Mouse (Mus musculus): ENCODE measurements around the gene Coa3. TPM values are rescaled to one million over a fixed set of nuclear protein-coding genes. Genes with fewer than 3 reads are reported as not detected.

Gene Coa3
- total RNA-seq, 2 experiments from 2014 or later, result 95.5 to 108 TPM

DNA sequence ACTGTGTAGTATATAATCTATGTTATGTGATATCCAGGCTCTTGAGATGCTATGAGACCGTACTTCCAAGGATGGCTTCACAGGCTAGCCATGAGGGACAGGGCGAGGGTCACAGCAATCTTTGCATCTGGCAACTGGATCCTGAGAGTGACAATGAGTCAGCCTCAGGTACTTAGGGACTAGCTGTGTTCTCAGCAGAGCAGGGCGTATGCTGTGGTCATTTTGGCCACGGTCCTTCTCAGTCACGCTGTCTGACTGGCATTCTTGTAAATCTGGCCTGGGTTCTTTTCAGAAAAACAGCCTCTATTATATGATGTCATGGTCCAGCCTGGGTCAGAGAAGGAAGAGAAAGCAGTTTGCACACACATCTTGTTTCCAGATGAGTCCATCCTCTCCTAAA is 42.1 kb downstream of the Coa3 start:
- TF ChIP-seq CTCF (conservative IDR thresholded peaks at IDR 0.05), result no peak
- H3K4me3 ChIP-seq, result no peak overlapping the region
- DNase-seq (ENCODE audit: low spot score in 2 of 2), result no peak
- H3K27ac ChIP-seq, result no peak overlapping the region

DNA sequence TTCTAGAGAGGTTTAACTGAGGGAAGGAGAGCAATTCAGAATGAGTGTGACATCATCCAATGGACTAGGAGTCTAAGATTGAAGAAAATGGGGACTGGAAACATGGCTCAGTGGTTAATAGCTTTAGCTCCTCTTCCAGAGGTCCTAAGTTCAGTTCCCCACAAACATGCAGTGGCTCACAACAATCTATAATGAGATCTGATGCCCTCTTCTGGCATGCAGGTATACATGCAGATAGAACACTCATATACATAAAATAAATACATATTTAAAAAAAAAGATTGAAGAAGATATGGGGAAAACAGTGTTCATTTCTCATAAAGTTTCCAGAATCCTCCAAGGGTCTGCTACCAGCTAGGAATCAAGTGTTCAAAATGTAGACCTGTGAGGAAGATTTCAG is 43.5 kb downstream of the Coa3 start:
- TF ChIP-seq CTCF (conservative IDR thresholded peaks at IDR 0.05), result peak; percentile 51
- no peak for DNase-seq (ENCODE audit: low spot score in 2 of 2)
- no peak overlapping the region for H3K27ac ChIP-seq
- no peak overlapping the region for H3K4me3 ChIP-seq

DNA sequence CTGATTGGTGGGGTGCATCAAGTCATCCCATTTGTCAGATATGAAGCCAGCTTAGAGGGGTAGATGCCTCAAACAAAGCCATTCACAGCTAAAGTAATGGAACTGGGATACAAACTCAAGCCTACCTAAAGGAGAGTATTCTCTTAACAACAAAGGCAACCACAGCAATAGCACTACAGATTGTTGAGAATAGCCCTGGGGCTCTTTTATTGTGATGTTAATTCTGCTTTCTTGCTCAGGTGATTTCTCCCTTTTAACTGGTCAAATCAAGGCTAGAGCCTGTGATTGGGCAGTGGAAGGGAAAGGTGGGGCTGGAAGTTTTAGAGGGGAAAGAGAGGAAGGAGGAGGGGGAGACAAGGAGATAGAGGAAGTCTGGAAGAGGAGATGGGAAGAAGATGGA is 44.8 kb downstream of the Coa3 start:
- Histone ChIP-seq H3K27ac (no peak overlapping the region), H3K4me3 (no peak overlapping the region)
- DNase-seq (ENCODE audit: low spot score in 2 of 2), result no peak
- no peak for TF ChIP-seq CTCF (conservative IDR thresholded peaks at IDR 0.05)

DNA sequence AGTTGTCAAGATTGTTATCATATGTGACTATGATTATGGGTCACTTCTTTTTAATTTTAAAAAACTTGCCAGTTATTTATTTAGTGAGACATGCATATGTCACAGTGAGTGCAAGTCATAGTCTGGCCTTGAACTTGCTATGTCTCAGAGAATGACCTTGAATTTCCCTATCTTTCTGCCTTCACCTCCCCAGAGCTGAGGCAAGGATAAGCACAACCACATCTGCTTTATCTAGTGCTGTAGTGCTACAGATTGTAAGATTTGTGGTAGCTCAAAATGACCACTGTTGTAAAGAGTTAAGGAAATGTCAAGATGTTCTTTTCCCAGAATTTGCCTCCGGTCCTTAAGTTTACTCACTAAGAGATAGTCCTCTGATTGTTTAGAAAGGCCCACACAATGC is 45.7 kb downstream of the Coa3 start:
- H3K27ac ChIP-seq, result no peak overlapping the region
- H3K4me3 ChIP-seq, result no peak overlapping the region
- no peak for TF ChIP-seq CTCF (conservative IDR thresholded peaks at IDR 0.05)
- no peak for DNase-seq (ENCODE audit: low spot score in 2 of 2)

DNA sequence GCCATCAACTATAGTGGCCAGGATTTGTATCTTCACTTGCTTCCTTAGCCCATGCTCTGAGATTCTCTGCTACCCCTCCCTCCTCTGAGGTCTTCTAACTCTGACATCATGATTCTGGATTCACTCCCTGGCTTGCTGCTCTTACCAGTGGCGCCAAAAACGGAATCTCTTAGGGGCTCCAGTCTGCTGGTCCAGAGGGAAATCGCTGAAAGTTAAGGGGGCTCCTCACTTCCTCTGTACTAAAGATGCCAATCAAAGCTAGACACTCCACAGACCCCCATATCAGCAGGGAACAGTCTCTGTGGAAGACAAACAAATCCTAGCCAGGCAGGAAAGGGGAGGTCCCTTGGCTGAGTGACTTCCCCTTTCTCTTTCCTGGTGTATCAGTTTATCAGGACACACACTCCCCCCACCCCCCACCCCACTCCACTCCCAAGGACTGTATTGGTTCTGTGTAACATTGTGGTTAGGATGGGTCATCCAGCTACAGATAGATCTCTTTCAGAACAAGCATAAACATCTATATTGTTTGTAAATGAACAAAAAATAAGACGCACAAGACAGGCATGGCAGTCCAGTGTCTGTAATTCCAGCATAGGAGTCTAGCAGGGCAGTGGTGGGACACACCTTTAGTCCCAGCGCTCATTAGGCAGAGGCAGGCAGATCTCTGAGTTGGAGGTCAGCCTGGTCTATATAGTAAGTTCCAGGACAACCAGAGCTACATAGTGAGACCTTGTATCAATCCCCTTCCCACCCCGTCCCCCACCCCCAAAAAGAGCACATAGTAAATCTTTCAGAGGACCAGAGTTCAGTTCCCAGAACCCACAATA is 46.7 kb downstream of the Coa3 start:
- no peak for DNase-seq (ENCODE audit: low spot score in 2 of 2)
- peak overlapping the region; percentile 90 for H3K27ac ChIP-seq
- peak overlapping the region; percentile 32; the same call in 1 of the 2 replicates for H3K4me3 ChIP-seq
- no peak for TF ChIP-seq CTCF (conservative IDR thresholded peaks at IDR 0.05)

DNA sequence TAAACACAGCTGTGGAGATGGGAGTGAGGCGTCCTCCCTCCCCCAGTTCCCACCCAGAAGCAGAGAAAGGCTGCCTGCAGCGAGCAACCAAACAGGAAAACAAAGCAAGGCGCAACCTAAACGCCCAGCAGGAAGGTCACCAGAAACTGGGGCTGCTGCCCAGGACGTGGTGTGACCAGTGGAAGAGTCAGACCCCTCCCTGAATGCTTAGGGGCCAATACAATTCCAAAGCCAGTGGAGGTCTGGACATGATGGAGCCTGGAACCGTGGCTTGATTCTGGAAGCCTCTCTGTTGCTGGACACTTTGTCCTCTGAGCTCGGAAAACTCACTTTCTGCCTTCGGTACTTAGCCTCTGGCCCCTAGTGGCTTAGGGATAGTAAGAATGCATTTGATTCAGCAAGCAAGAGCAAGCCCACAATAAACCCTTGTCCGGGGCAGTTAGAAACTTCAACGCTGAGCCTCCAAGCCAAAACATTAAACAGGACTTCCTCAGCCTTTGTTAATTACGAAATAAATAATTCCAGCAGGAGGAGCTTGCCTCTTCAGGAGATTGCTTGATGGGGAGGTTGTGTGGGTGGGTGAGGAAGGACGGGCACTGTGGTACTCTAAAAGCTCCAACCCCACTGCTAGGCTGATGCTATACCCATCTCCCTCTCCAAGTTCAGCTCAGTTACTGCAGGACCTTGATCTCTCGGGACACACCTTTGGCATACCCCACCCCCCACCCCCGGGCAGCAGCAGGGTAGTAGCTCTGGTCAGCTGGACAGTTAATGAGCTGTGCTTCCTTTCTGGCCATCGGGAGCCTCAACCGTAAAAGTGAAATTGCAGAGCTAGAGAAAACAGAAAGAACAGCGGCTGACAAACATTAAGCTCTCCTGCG is 47.7 kb downstream of the Coa3 start:
- DNase-seq (ENCODE audit: low spot score in 2 of 2), result no peak
- no peak; the same call in 1 of the 2 replicates for TF ChIP-seq CTCF (conservative IDR thresholded peaks at IDR 0.05)
- peak overlapping the region; percentile 32 for H3K4me3 ChIP-seq
- peak overlapping the region; percentile 90 for H3K27ac ChIP-seq

DNA sequence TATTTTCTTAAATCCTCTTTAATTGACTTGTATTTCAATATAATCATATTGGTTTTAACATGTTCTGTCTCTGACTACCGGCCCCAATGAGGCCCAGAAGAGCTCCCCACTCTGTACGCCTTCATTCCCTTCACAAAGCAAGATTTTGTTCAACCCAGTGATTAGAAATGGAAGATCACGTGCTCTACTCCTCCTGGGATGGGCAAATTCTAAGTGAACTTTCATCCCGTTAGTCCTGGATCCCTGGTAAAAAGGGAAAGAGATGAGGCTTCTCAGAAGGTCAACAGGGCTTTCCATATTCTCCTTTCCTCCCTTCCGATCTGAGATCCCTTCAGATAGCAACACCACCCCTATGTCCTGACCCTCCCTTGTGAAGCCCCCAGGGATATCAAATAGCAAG is 48.4 kb downstream of the Coa3 start:
- no peak for DNase-seq (ENCODE audit: low spot score in 2 of 2)
- H3K4me3 ChIP-seq, result peak overlapping the region; percentile 32
- peak overlapping the region; percentile 90 for H3K27ac ChIP-seq
- no peak for TF ChIP-seq CTCF (conservative IDR thresholded peaks at IDR 0.05)

DNA sequence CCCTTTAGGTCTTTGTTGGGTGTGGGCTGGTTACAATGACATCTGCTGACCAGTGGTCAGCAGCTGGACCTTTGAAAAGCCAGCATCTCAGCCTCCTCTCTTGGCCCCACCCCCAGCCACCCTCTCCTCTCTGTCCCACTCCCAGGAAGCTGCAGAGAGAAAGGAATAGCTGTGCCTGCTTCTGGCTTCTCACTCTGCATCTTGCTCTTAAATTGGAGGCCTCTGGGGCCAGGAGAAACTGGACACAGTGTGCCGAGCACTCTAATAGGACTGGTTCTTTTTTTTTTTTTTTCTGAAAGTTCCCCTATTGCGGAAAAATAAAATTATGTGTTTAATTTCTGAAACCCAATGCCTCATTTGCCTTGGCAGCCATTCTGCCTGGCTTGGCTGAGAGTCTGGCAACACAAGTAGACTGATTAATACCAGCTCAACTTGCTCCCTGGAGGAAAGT is 48.8 kb downstream of the Coa3 start:
- no peak for TF ChIP-seq CTCF (conservative IDR thresholded peaks at IDR 0.05)
- Histone ChIP-seq H3K27ac (peak overlapping the region; percentile 90), H3K4me3 (no peak overlapping the region)
- peak; percentile 30 to 48 for DNase-seq (ENCODE audit: low spot score in 2 of 2)

DNA sequence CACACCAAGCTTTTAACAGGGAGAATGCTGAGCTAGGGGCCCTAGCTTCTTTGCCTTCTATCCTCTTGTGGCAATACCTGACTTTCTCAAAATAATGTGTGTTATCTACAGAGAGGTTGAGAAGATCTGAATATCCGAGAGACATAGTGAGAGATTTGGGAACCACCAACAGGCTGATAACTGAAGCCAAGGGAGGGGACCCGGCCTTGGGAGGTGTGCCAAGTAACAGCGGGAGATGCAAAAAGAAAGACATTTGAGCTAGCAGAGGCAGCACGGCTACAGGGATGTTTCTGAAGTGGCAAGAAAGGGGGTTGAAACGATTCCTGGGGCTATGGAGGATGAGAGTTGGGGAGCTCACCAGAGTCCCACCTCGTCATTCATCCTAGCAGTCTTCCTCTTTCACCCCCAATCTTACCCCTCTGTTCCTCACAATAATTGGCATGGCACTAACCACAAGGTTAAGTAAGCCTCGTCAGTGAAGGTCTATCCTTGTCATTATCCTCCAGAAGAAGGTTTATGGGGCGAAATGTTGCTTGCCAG is 49.5 kb downstream of the Coa3 start:
- TF ChIP-seq CTCF (conservative IDR thresholded peaks at IDR 0.05), result no peak
- peak overlapping the region; percentile 90 for H3K27ac ChIP-seq
- DNase-seq (ENCODE audit: low spot score in 2 of 2), result no peak
- H3K4me3 ChIP-seq, result no peak overlapping the region

Other genes with a start within 250 kb of the Coa3 start
- 1 to 10 TPM; 8.7 to 9.6 TPM for gene Naglu, start 209.1 kb downstream of the Coa3 start, total RNA-seq (2021)
- gene Hsd17b1, start 200.7 kb downstream of the Coa3 start, total RNA-seq (2021), result under 1 TPM; 0.71 to 0.92 TPM
- gene Coasy, start 196.5 kb downstream of the Coa3 start, total RNA-seq (2021), result 10 to 100 TPM; 24.9 to 25.8 TPM
- 10 to 100 TPM; 40.0 to 41.1 TPM for gene Mlx, start 191.8 kb downstream of the Coa3 start, total RNA-seq (2021)
- 1 to 10 TPM; 4.4 to 4.7 TPM for gene Psmc3ip, start 183.7 kb downstream of the Coa3 start, total RNA-seq (2021)
- 10 to 100 TPM; 55.0 to 56.6 TPM for gene Retreg3, start 159.2 kb downstream of the Coa3 start, total RNA-seq (2021)
- gene Tubg1, start 159.2 kb downstream of the Coa3 start, total RNA-seq (2021), result 10 to 100 TPM; 41.7 to 42.6 TPM
- gene Tubg2, start 123.2 kb downstream of the Coa3 start, total RNA-seq (2021), result 10 to 100 TPM; 40.2 to 44.5 TPM
- gene Cntnap1, start 108.6 kb downstream of the Coa3 start, total RNA-seq (2021), result 100 to 1,000 TPM; 169 to 171 TPM
- gene Plekhh3, start 107.8 kb downstream of the Coa3 start, total RNA-seq (2021), result 10 to 100 TPM; 14.5 to 15.4 TPM
- gene Ccr10, start 103.7 kb downstream of the Coa3 start, total RNA-seq (2021), result not detected
- 10 to 100 TPM; 73.6 to 81.8 TPM for gene Ezh1, start 52.7 kb downstream of the Coa3 start, total RNA-seq (2021)
- 10 to 100 TPM; 62.2 to 68.0 TPM for gene Ramp2, start 33.1 kb downstream of the Coa3 start, total RNA-seq (2021)
- gene Vps25, start 25.4 kb downstream of the Coa3 start, total RNA-seq (2021), result 10 to 100 TPM; 68.8 to 69.4 TPM
- 10 to 100 TPM; 11.3 to 11.4 TPM for gene Wnk4, start 18.5 kb downstream of the Coa3 start, total RNA-seq (2021)
- under 1 TPM; 0.29 to 0.56 TPM for gene Cntd1, start 102 bp downstream of the Coa3 start, total RNA-seq (2021)
- 100 to 1,000 TPM; 219 to 223 TPM for gene Becn1, start 23.2 kb upstream of the Coa3 start, total RNA-seq (2021)
- gene Psme3, start 37.1 kb upstream of the Coa3 start, total RNA-seq (2021), result 100 to 1,000 TPM; 121 TPM
- 1 to 10 TPM; 6.8 to 7.5 TPM for gene Aoc2, start 45.9 kb upstream of the Coa3 start, total RNA-seq (2021)
- under 1 TPM; 0.64 to 0.74 TPM for gene Aoc3, start 51.5 kb upstream of the Coa3 start, total RNA-seq (2021)
- gene G6pc, start 88.4 kb upstream of the Coa3 start, total RNA-seq (2021), result not detected
- gene Aarsd1, start 138.5 kb upstream of the Coa3 start, total RNA-seq (2021), result 10 to 100 TPM; 47.2 to 51.2 TPM
- 1 to 10 TPM; 6.7 to 7.4 TPM for gene Gm27029, start 145.7 kb upstream of the Coa3 start, total RNA-seq (2021)
- 10 to 100 TPM; 31.9 to 33.5 TPM for gene Rundc1, start 146.0 kb upstream of the Coa3 start, total RNA-seq (2021)
- 1 to 10 TPM in 1 of 2 experiments, under 1 TPM in 1; 0.71 to 2.0 TPM for gene Ptges3l, start 146.2 kb upstream of the Coa3 start, total RNA-seq (2021)
- 10 to 100 TPM; 31.6 to 32.9 TPM for gene Rpl27, start 163.2 kb upstream of the Coa3 start, total RNA-seq (2021)
- gene Ifi35, start 169.3 kb upstream of the Coa3 start, total RNA-seq (2021), result 1 to 10 TPM; 2.4 to 3.5 TPM
- 100 to 1,000 TPM; 113 to 122 TPM for gene Rnd2, start 185.9 kb upstream of the Coa3 start, total RNA-seq (2021)
- 10 to 100 TPM; 25.3 to 27.7 TPM for gene Vat1, start 187.1 kb upstream of the Coa3 start, total RNA-seq (2021)